Mouse (Mus musculus) ovary, adult 18-20 months (tissue): ENCODE results near the gene Bcl6b.

Source experiments
- DNase-seq: peaks from one replicate; pipeline ENCODE4 v3.0.0; 2022; ENCODE audit warnings: low spot score, mixed read lengths

The Bcl6b gene

DNA sequence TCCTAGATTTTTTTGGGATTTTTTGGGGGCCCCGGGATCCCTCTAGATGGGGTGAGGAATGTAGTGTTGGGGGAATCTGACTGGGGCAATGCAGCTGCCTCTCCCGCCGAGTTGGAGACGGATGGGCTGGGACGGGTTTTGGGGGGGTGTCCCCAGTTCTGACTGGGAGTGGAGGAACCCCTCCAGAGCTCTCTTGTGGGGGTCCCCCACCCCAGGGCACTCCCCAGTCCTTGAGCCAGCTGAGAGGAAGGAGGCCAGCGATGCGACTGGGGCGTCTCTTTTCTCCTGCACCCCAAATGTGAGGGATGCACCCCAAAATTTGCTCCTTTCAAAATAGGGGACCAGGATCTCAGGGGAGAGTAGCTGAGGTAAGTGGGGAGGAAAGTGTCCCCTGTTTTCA lies 3.4 kb upstream of the Bcl6b start:
- no peak for DNase-seq

DNA sequence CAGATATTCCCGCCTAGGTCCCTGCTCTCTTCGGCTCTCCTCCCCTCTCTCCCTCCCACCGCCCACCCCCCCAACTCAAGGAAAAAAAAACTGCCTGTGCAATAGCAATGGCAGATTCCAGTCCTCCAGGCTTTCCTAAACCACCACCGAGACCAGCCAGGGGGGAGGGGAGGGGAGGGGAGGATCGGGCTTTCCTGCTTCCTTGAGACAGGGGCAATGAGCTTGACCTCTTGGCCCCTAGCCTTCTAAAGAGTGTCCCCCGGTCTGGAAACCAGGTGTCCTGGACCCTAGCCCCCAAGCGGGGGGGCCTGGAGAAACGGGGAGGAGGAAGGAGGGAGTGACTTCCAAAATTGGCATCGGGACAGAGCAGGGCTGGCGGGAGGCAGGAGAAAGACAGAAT lies 2.9 kb upstream of the Bcl6b start:
- no peak for DNase-seq

DNA sequence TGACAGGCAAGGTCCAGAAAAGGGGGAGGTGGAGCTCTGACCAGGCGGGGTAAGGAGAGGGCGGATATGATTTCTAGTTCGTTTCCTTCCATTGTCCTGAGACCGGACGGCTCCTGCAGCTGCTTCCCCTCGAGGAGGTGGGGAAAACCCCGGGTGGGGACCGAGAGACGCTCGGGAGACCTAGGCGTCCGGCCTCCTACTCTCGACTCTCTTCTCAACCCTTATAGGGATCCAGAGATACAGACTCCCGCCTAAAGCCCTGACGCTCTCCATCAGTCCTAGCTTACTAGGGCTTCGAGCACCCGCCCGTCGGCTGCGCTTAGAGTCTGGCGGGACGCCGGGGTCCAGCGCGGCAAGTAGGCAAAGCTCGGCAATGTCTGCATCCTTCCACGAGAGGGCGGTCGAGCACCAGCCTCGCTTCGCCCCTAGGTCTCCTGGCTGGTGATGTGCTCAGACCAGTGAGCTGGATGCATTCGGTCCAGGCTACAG lies 685 bp upstream of the Bcl6b start:
- DNase-seq, result peak; percentile 66

DNA sequence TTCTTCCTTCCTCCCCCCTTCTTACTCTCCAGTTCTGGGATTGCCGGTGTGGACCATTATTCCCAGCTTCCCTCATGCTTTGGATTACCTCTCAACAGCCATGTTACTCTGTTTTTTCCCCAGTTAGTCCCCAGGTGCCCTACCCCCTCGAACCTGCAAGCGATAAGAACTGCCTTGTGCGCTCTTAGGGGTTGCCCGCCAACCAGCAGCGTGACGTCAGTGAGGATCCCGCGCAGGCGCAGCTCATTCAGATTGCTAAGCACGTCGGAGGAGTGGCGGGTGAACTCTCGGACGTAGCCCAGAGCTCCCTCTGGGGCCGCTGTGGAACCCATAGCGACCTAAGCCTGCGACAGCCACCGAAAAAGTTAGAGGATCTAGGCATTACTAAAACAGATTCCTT lies 770 bp downstream of the Bcl6b start:
- DNase-seq, result no peak

DNA sequence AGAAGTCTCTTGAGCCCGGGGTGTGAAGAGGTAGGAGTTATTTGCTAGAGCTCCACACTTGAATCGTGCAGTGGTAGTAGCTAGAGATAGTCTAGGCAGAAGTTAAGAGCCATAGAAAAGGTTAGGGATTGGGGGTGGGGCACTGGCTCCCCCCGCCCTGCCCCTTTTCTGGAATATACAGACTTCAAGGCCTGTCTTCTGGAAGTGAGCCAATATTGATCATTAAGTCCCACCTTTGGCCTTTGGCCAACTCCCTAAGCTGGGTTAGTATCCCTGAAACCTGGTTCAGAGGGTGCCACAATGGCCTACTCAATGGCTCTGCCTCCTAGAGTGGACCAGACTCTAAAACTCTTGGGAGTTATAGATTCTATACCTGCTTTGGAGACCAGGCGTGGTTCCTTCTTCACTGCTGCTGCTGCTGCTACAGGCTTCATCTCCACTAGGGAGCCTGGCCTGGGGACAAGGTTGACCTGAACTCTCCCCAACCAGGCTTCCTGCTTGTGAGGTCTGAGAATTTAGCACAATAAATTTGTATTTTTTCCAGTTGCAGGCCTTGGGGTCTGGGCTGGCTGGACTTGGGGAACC lies 1.8 kb downstream of the Bcl6b start:
- DNase-seq, result no peak

DNA sequence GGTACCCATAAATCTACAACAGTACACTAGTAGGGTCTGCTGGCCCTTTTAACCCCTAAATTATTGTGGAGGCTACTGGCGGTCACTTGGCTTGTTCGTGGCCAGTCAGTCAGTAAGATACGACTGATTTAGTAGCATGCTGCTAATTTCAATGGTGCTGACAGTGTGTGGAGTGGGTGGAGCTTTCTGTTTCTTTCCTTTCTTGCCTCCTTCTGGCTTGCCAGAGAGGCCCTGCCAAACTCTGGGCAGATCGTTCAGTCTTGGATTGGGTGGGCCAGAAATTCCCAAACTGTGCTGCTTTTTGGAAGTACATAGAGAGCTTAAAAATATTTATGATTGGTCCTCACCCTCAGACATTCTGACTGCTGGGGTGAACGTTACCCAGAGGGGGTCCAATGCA lies 2.5 kb downstream of the Bcl6b start:
- DNase-seq, result no peak

DNA sequence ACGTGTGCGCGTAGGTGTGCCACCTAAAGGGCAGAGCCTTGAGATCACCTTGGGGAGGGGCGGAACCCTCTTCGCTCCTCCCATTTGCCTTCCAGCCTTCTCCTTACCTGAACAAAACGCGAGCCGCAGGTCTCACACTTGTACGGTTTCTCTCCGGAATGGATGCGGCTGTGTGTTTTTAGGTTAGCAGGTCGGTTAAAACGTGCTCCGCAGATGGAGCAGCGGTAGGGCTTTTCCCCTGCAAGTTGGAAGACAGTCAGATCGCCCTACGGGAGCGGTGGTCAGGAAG lies 3.1 kb downstream of the Bcl6b start:
- no peak for DNase-seq

DNA sequence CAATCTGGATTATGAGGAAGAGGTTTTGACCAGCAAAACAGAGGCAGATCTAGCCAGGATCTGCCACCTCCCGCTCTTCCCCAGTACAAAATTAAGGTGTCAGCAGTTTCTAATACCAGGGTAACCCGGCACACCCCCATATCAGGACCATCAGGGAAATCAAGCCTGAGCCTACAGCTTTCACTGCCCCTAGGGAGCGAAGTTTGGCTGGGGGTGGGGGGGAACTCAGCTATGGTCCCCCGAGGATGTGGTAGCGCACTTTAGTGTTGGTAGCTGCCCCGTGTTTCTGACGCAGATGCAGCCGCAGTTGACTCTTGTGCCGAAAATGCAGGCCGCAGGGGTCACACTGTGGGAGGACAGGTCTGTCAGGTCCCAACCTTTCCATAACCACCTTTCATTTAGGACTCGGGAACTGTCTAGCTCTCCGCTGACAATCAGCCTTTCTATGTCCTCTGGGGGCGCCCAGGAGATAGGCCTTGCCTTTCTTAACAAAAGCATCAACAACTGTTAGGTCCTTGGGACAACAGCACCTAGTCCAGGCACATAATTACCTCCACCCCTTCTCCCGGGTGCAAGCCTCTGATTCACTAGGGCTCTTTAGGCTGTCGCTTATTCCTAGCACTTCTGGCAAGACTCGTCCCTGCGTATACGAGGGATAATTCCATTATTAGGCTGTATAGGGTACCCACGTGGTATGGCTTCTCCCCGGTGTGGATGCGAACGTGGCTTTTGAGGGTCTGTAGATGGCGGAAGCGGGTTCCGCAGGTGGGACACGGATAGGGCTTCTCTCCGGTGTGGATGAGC lies 3.6 kb downstream of the Bcl6b start:
- DNase-seq, result no peak

DNA sequence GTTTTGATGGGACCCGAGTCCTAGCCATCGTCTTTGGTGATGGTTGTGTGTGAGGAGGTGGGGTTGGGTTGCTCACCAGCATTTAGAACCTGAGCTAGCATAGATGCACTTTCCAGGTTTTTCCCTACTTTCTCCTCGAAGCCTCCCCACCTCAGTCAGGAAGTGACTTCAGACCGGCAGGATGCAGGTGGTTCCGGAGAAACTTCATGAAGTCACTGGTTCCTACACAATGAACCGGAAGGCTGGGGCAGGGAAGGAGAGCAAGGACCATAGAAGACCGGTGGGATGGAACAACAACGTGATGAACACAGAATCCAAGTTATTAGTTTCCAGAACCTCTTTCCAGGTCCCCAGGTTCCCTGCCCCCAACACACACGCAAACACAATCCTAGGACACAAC lies 5.9 kb downstream of the Bcl6b start:
- no peak for DNase-seq

DNA sequence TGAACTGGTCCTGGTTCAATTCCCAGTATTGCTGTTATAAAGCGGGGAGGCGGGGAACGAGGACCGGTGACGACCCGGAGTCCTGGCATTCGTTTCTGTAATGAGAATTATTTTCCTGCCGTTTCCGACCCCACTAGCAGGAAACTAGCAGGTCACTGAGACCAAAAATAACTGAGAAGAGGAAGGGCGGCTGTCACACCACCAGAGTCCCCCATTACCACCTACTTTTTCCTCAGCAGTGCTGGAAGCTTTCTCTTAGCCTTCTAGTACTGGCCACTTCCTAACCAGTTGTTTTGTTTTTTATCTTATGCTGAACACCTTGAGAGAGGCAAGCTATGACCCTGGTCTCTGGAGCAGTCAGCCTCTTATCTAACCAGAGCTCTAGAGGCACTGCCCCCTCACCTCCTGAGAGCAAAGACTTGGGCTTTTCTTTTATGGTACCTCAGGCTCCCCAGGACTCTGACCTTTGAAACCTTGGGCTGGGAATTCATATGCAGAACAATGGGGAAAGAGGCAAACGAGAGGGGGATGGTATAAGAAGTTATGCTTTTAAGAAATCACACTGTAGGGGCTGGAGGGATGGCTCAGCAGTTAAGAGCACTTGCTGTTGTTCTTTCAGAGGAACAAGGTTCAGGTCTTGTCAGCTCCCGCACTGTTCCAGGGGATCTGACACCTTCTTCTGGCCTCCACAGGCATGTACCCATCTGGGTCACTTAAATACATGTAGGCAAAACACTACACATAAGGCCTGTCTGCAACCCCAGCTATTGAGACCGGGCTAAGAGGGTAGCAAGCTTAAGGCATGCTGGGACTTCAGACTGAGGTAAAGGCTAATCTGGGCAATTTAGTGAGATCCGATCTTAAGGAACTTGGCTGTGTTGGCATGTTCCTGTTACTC lies 7.7 kb downstream of the Bcl6b start:
- DNase-seq, result no peak

DNA sequence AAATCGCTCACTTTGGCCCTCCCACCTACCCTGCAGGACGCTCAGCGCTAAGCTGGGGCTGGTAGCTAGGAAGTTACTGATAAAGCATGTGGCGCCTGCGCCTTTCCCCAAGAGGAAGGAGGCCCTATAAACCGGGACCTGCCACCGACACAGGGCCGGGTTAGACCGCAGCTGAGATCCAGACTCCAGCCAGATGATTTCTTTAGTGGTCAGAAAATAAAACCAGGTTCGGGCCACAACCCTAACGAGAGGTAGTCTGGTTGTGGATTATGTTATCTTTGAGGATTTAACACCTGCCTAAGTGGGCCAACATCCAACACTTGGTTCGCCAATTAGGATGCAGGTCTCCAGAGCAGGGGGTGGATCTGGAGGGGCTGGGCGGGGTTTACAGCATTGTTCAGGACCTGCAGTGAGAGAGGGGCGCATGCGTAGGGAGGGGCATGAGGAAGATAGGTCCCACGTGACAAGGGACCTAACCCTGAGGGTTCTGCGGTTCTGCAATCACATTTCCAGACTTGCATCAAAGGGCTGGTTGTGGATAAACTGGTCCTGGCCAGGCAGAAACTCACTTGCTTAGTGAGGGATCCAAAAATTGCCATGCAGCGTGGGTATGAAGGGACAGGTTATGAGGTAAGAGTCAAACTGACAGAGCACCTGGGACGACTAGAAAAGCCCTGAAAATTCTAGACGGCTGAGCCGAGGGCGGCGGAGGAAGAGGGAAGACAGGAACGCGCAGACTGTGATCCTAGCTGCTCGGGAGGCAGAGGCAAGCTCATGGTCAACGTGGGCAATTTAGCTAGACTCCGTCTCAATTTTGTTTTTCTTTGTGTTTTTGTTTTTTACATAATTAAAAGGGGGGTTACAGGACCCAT lies 8.6 kb downstream of the Bcl6b start, which contains the start of gene Slc16a13:
Slc16a13 (minus strand) TSS at position 334 of the 872 bp plus-strand sequence.
- DNase-seq, result peak; percentile 94

DNA sequence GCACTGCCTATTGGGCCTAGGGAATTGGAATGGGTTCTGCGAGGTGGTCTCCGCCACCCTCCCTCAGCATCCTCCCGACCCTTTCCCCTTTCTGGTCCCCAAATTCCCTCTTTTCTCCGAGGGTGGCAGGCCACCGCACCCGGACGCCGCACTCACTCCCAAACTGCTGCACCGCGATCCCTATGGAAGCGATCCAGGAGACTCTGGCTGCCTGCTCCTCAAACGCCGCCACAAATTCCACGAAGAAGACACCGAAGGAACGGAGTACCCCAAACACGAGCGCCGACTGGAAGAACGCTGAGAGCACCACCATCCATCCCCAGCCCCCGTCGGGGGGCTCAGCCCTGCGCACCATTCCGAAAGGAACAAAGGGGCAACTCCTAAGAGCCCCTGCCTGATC lies 9.3 kb downstream of the Bcl6b start:
- no peak for DNase-seq

DNA sequence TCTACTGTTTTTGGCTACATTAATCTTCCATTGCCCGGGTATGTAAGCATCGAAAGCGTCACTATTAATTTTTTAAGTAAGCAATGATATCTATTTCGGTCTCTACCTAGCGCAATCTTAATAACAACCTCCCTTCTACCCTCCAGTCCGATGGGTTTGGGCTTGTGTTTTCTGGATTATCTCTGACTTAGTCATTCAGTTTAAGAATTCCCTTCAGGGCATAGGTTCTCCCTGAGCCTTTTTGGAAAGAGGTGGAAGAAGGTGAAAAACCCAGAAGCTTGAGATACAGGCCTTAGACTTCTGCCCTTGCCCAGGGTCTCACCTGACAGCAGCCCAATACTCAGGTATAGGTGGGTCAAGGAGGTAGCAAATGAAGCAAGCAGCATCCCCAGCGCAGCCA lies 9.7 kb downstream of the Bcl6b start:
- no peak for DNase-seq

DNA sequence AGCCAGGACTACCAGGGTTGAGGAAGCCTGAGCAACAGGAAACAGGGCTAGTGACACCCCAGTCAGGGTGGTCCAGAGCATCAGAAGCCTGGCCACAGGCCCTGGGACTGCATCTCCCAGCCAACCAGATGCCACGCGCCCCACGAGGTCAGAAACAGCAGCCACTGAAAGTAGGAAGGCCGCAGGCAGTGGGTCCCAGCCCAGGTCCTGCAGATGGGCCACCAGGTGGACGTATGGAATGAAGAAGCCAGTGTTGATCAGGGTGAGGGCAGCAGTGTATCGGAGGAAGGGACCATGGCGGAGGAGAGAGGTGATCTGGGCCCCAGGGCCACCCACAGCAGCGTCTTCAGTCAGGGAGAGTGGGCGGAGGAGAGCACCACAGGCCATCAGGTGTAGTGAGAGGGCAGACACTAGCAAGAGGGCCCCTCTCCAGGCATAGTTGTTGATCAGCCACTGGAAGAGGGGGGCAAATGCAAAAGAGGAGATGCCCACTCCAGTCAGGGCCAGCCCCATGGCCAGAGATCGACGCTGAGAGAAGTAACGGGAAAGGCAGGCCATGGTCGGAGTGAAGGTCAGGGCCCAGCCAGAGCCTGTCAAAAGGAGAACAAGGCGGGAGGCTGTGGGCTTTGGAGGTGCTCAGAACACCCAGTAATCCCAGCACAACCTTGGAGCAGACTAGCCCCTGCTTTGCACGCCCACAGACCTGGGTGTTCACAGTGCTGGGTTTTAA lies 10.7 kb downstream of the Bcl6b start:
- no peak for DNase-seq

DNA sequence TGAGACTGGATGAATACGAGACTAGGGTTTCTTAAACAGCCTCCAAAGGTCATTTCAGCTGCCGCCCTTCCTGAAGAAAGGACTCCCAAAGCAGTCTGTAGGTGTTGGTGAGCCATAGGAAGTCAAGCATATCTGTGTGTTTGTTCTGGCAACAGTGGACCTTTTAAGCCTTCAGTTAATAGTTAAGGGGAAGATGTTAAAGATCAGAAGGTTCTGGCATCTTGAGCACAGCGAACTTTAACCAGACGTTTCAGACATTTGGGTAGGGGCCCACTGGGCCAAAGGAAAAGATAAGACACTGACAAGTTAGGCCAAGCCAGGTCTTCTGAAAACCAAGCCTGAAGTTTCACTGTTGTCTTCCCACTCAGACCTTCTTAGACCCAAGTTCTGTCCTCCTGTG lies 11.6 kb downstream of the Bcl6b start:
- no peak for DNase-seq

DNA sequence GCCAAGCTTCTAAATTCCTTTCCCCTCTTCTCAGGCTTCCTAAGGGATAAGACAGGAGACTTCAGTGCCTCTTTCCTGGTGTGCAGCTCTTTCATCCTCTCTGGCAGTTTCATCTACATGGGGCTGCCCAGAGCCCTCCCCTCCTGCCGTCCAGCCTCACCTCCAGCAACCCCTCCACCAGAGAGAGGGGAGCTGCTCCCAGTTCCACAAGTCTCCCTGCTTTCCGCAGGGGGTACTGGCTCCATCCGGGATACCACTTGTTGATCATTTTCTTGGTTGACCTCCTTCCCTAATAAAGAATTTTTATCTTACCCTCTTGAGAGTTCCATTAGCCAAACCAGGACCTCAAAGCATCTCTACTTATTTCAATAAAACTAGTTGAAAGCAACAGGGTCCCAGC lies 13.5 kb downstream of the Bcl6b start:
- no peak for DNase-seq

DNA sequence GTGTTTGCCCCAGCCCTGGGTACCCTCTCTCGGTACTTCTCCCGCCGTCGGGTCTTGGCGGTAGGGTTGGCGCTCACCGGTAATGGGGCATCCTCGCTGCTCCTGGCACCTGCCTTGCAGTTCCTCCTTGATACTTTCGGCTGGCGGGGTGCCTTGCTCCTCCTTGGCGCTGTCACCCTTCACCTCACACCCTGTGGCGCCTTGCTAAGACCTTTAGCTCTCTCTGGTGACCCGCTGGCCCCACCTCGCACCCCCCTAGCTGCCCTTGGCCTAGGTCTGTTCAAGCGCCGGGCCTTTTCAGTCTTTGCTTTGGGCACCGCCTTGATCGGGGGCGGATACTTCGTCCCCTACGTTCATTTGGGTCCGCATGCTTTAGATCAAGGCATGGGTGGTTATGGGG lies 14.3 kb downstream of the Bcl6b start:
- DNase-seq, result no peak

DNA sequence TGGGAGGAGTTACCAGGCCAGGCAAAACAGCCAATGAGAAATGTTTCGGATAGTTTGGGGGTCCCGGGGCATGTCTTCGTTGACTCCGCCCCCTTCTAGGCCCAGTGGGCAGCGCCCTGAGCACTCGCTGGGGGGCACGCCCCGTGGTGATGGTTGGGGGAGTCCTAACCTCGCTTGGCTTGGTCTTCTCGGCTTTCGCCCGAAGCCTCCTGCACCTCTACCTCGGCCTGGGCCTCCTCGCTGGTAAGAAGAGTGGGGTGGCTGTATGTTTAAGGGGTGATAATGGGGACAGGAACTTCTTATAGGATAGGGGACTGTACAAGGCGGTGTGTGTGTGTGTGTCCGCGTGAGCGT lies 14.8 kb downstream of the Bcl6b start:
- no peak for DNase-seq

DNA sequence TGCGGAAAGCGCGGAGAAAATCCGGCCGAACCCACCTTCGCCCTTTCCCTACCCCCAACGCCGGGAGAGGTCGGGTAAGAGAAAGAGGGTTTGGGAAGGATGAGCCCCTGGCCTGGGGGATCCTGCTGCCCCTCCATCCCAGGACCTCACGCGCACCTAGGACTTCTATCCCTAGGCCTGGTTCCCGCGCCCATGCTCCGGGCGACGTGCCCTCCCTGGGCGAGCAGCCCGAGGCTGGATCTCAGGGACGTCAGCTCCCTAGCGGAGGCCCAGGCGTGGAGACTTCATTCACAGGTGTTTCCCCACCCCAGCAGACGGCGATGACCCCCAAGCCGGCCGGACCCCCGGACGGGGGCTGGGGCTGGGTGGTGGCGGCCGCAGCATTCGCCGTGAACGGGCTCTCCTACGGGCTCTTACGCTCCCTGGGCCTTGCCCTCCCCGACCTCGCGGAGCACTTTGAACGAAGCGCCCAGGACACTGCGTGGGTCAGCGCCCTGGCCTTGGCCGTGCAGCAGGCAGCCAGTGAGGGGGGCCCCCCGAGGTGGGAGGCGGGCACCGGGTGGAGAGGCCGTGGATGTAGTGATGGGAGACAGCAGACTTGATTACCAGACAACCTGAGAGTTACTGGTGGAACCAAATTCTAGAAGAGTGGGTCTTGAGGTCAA lies 15.3 kb downstream of the Bcl6b start:
- no peak for DNase-seq

DNA sequence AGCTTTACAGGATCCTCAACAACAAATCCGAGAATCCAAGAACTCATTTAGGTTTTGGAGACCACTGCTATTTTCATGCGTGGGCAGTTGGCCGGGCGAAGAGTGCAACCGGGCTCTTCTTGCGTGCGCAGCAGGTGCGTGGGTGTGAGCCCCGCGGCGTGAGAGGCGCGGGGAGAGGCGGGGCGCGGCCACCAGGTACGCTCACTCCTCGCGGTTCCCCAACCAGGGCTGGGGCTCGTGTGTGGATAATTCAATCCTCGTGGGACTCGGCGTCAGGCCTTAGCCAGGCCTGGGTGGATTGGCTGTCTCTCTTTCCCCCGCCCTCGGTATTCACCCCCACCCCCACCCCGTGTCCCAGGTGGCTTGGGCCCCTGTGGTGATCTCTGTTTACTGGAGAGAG lies 15.9 kb downstream of the Bcl6b start:
- DNase-seq, result no peak

DNA sequence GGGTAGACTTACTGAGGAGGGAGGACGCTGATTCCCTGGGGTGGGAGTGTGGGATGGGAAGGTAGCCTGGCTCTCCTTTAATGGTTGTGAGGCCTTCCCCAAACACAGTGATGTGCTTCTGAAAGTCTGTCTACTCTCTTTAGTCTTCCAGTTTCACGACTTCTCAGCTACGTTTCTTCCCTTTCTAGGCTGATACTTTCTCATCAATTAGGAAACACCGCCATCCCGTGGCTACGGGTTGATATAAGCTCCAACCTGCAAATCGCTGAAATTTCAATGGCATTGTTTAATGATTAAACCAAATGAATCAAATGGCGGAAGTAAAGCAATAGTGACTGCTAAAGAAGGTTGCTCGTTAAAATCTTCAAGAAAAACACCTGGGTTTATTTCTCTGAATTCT lies 16.7 kb downstream of the Bcl6b start:
- no peak for DNase-seq
